Mouse (Mus musculus) macrophage (primary cell): ENCODE measurements at regions not wholly inside any gene's neighbourhood (a gene's known extent, or its start where the extent isn't known, plus 50 kb on each side); places are given as distances from the start of the nearest gene placed in this dataset.

Source experiments
- H3K27ac ChIP-seq: fragments of 350-480 bp; formaldehyde crosslinking; 2 replicates; pipeline ENCODE4 v1.9.0; 2021
- H3K36me3 ChIP-seq: fragments of 350-480 bp; formaldehyde crosslinking; 2 replicates; pipeline ENCODE4 v1.9.0; 2021; ENCODE audit errors: inconsistent target
- H3K4me3 ChIP-seq: fragments of 350-480 bp; formaldehyde crosslinking; 2 replicates; pipeline ENCODE4 v1.9.0; 2021; ENCODE audit errors: inconsistent target
- H3K79me2 ChIP-seq: fragments of 350-480 bp; formaldehyde crosslinking; 2 replicates; pipeline ENCODE4 v1.9.0; 2021; ENCODE audit errors: inconsistent target
- WGBS: methylation state at CpG from one replicate; pipeline ENCODE4 v1.1.7; 2026; ENCODE audit warnings: inconsistent platforms; ENCODE audit not compliant: missing documents; 5-methylcytosine and 5-hydroxymethylcytosine counted together

GRCm38 (mm10) chr9:90419762-90420541 lies 149.3 kb upstream of the Tbc1d2b start:
- 85% methylated on average over 7 of the region's 7 CpGs for WGBS
- no peaks in the 10 kb centered on the region for H3K36me3 ChIP-seq
- H3K27ac ChIP-seq = no peak overlapping the region
- no peaks in the 10 kb centered on the region for H3K79me2 ChIP-seq
- no peak overlapping the region for H3K4me3 ChIP-seq

- H3K79me2 ChIP-seq = no peaks in the 10 kb centered on the region
- H3K4me3 ChIP-seq = no peak overlapping the region
- H3K27ac ChIP-seq = no peak overlapping the region
- H3K36me3 ChIP-seq = no peaks in the 10 kb centered on the region
- WGBS = 40% methylated on average over 2 of the region's 2 CpGs
These were observed 138.2 kb upstream of the Tbc1d2b start for GRCm38 (mm10) chr9:90408789-90409188.

- Histone ChIP-seq H3K79me2 (no peaks in the 10 kb centered on the region), H3K4me3 (no peak overlapping the region), H3K27ac (no peak overlapping the region), H3K36me3 (no peaks in the 10 kb centered on the region)
- WGBS = 92% methylated on average over 1 of the region's 1 CpGs
These were observed 137.0 kb upstream of the Tbc1d2b start for GRCm38 (mm10) chr9:90407573-90407972.

GRCm38 (mm10) chr9:90388401-90388800 lies 117.8 kb upstream of the Tbc1d2b start:
- WGBS = 69% methylated on average over 2 of the region's 2 CpGs
- Histone ChIP-seq H3K27ac (no peak overlapping the region), H3K36me3 (no peaks in the 10 kb centered on the region), H3K4me3 (no peak overlapping the region), H3K79me2 (no peaks in the 10 kb centered on the region)

DNA sequence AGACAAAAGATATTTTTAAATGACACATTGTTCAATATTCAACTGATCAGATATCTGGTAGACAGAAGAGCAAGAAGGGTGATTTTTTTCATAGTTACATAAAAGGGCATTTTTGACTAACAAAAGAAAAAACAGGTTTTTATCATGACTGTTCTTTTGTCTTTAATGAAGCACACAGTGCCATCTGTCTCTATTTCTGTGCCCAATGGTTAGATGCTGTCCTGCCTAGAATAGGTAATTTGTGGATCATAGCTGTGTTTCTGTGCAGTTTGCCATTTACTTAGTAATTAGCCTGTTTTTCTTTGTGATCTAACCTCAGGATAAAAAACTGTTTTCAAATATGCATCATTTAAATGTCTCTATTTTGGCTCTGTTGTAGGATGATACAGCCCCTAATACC lies 114.4 kb upstream of the Tbc1d2b start:
- no peak overlapping the region for H3K4me3 ChIP-seq
- no peaks in the 10 kb centered on the region for H3K79me2 ChIP-seq
- H3K36me3 ChIP-seq = no peaks in the 10 kb centered on the region
- H3K27ac ChIP-seq = no peak overlapping the region

DNA sequence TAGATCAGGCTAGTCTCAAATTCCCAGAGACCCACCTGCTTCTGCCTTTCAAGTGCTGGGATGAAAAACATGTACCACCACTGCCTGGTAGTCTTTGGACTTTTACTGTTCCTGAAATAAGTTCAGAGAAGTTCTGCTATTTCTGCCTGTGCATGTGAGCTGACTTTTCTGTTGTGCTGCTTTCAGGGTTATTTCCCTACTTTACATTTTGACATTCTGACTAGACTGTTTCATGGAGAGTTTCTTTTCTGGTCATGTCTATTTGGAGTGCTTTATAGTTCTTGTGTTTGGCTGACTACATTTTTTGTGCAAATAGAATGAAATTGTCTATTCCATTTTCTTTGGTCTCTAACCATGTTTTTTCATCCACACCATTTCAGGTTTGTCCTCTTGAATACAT lies 109.5 kb upstream of the Tbc1d2b start:
- no peaks in the 10 kb centered on the region for H3K36me3 ChIP-seq
- no peaks in the 10 kb centered on the region for H3K79me2 ChIP-seq
- no peak overlapping the region for H3K4me3 ChIP-seq
- no peak overlapping the region for H3K27ac ChIP-seq

DNA sequence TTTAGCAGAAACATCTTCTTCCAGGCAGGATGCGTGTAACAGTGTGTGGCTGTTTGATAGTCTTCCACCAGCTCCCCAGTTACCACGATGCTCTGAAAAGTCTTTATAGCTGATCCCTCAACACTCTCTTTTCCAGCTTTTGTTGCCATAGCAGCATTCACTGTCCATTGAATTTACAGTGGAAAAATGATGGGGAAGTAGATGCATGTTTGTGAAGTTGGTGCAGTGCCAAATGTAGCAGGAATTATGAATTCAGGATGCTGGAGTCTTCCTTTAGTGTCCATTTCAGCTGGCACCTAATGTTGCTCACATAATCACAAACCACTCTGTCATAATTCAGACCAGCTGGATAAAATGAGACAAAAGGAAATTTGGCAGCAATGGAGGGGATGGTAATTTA lies 99.0 kb upstream of the Tbc1d2b start:
- no peak overlapping the region for H3K4me3 ChIP-seq
- no peaks in the 10 kb centered on the region for H3K79me2 ChIP-seq
- WGBS = 73% methylated on average over 2 of the region's 2 CpGs
- H3K36me3 ChIP-seq = no peaks in the 10 kb centered on the region
- no peak overlapping the region for H3K27ac ChIP-seq

GRCm38 (mm10) chr9:90367745-90368144 lies 97.1 kb upstream of the Tbc1d2b start:
- H3K79me2 ChIP-seq = no peaks in the 10 kb centered on the region
- H3K36me3 ChIP-seq = no peaks in the 10 kb centered on the region
- H3K4me3 ChIP-seq = no peak overlapping the region
- WGBS = 94% methylated on average over 3 of the region's 3 CpGs
- no peak overlapping the region for H3K27ac ChIP-seq

GRCm38 (mm10) chr9:90326531-90326930 lies 55.9 kb upstream of the Tbc1d2b start:
- Histone ChIP-seq H3K4me3 (no peak overlapping the region), H3K27ac (no peak overlapping the region), H3K36me3 (no peaks in the 10 kb centered on the region), H3K79me2 (no peaks in the 10 kb centered on the region)
- 88% methylated on average over 4 of the region's 4 CpGs for WGBS
